Mouse (Mus musculus): ENCODE measurements around the gene Cd109.
A peak's percentile ranks its signal among the peaks of the same experiment; 100 is the strongest.

DNA sequence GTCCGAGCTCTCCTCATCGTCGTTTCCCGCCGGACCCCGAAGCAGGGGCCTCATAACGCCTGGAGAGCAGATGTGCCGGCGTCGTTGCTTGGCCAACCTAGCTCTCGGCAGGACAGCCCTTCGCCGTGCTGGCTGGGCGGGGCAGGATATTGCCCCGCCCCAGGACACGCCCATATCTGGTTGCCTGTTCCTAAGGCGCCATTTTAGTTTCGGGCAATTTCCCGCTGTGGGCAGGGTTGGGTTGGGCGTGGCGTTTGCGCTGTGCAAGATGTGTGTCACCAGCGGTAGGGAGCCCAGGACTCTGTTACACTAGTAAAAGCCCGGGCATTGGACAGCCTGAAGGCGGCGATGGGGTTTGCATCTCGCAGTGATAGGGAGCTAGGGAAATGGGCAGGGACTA lies 27.4 kb upstream of the Cd109 start, which contains the start of gene Slc17a5:
- 0 out of 2 replicates have a peak, but pooled peaks have one; percentile 10 for TF ChIP-seq CTCF (IDR thresholded peaks at IDR 0.05; ENCODE audit: low read depth)
- TF ChIP-seq EP300 (IDR thresholded peaks at IDR 0.05; ENCODE audit: low read depth): peak; percentile 74

Measured in heart, postnatal 0 days (tissue).